Comparison of ENCODE assay signal across 9 mouse cellular contexts in genomic region chr11:80042615-80043418, GRCm38 (mm10). TPM values are rescaled to one million over a fixed set of nuclear protein-coding genes. Genes with fewer than 3 reads are reported as not detected.
DNase-seq lines count a peak whose midpoint lies in the region; ATAC-seq and TF ChIP-seq lines count a peak whose summit lies in the region.
"Had no signal": no experiment of that assay in that cellular context is flagged by ENCODE, and none has a peak within 500 bp of the region (broad histone marks: within the 10 kb centered on the region; RNA-seq: fewer than 3 reads in every experiment).

No protein-coding gene starts in this region.

- H3K4me1 ChIP-seq in kidney, embryonic 15.5 days, result no peaks in the 10 kb centered on the region
- peaks cover 10% of the 10 kb centered on the region for H3K4me1 ChIP-seq in E14TG2a.4 (replicated peaks; ENCODE audit: low read depth, low read length)

- 54% methylated on average over 10 of the region's 10 CpGs for WGBS in kidney, embryonic 15.5 days

- H3K4me3 ChIP-seq in kidney, embryonic 15.5 days (replicated peaks), result no peak overlapping the region
- no peak overlapping the region for H3K4me3 ChIP-seq in E14TG2a.4 (replicated peaks; ENCODE audit: low read length)
- H3K4me3 ChIP-seq: myocyte had no signal

- no peaks in the 10 kb centered on the region for H3K9me3 ChIP-seq in kidney, embryonic 15.5 days (replicated peaks)
- no peaks in the 10 kb centered on the region for H3K9me3 ChIP-seq in E14TG2a.4 (ENCODE audit: low read length)

- no peak for ATAC-seq in kidney, embryonic 15.5 days (replicated peaks; ENCODE audit: low FRiP score)
- ATAC-seq in neutrophil, adult 5-6 weeks (ENCODE audit: extremely low read depth, insufficient number of reproducible peaks, low FRiP score, poor library complexity, severe bottlenecking), result peak; percentile 68; the same call in 1 of the 2 replicates

- no peak overlapping the region for H3K4me2 ChIP-seq in kidney, embryonic 15.5 days

- no peak overlapping the region for H3K9ac ChIP-seq in kidney, embryonic 15.5 days

- TF ChIP-seq CTCF in E14TG2a.4 (conservative IDR thresholded peaks at IDR 0.05; ENCODE audit: low read length), result peak; percentile 76

- H3K27ac ChIP-seq in kidney, embryonic 15.5 days, result no peak overlapping the region

- peak; percentile 51 for DNase-seq in kidney, adult 18-20 months
- peak; percentile 63 for DNase-seq in adrenal gland, postnatal 10 days
- peak; percentile 59 for DNase-seq in gastrocnemius, adult 18-20 months (ENCODE audit: low spot score)
- peak; percentile 18 for DNase-seq in layer of hippocampus, adult 9-11 months
- DNase-seq in yolk sac, embryonic 10.5 days (ENCODE audit: low spot score), result peak; percentile 15

- peaks cover 31% of the 10 kb centered on the region for H3K36me3 ChIP-seq in kidney, embryonic 15.5 days
- H3K36me3 ChIP-seq in E14TG2a.4 (ENCODE audit: insufficient read depth, low read length), result peaks cover 25% of the 10 kb centered on the region

- H3K27me3 ChIP-seq in kidney, embryonic 15.5 days, result no peaks in the 10 kb centered on the region
- no peaks in the 10 kb centered on the region for H3K27me3 ChIP-seq in E14TG2a.4 (ENCODE audit: insufficient read depth, low read length)

RNA-seq across cellular contexts. Expression of gene Crlf3, which starts 38.0 kb away (rescaled TPM):
- polyA plus RNA-seq in kidney, embryonic 15.5 days (2015; fragmentation: Nextera tagmentation; extraction: Ambion mirVana), result 43.3 and 45.3 TPM in 2 replicates
- total RNA-seq in adrenal gland, postnatal 10 days (2021), result 10 to 100 TPM; 22.0 to 26.6 TPM
- total RNA-seq in gastrocnemius, adult 18-20 months (2021), result 1 to 10 TPM; 3.4 to 3.9 TPM
- total RNA-seq in neutrophil, adult 5-6 weeks (2017), result 355 and 386 TPM in 2 replicates

RNA-seq across cellular contexts. Expression of gene Atad5, which starts 46.4 kb away (rescaled TPM):
- 10.9 and 11.9 TPM in 2 replicates for polyA plus RNA-seq in kidney, embryonic 15.5 days (2015; fragmentation: Nextera tagmentation; extraction: Ambion mirVana)
- total RNA-seq in adrenal gland, postnatal 10 days (2021), result 1 to 10 TPM; 4.2 to 6.3 TPM
- under 1 TPM; 0.64 to 0.78 TPM for total RNA-seq in gastrocnemius, adult 18-20 months (2021)
- total RNA-seq in neutrophil, adult 5-6 weeks (2017), result 3.8 and 4.3 TPM in 2 replicates

RNA-seq across cellular contexts. Expression of gene Suz12, which starts 49.9 kb away (rescaled TPM):
- polyA plus RNA-seq in kidney, embryonic 15.5 days (2015; fragmentation: Nextera tagmentation; extraction: Ambion mirVana), result 20.9 and 23.7 TPM in 2 replicates
- total RNA-seq in adrenal gland, postnatal 10 days (2021), result 10 to 100 TPM; 52.7 to 54.0 TPM
- total RNA-seq in gastrocnemius, adult 18-20 months (2021), result 10 to 100 TPM; 18.3 to 18.8 TPM
- total RNA-seq in neutrophil, adult 5-6 weeks (2017), result 45.4 and 48.1 TPM in 2 replicates

Comparison
In these comparisons a context has a peak if more than half of its experiments do, and no peak if none do; other contexts are left out.
1. RNA of gene Crlf3, which starts 38.0 kb away (total RNA-seq): 355 to 386 TPM in neutrophil, adult 5-6 weeks; 22.0 to 26.6 TPM in adrenal gland, postnatal 10 days and 3.4 to 3.9 TPM in gastrocnemius, adult 18-20 months; every median in the first group is over 10 times any median in the second.
2. Peak in every context shown above with its lines, with median percentiles within 50 percentile points of each other: DNase-seq.